Mouse (Mus musculus): ENCODE results near the gene Ccdc69. TPM values are rescaled to one million over a fixed set of nuclear protein-coding genes. Genes with fewer than 3 reads are reported as not detected.
A peak's percentile ranks its signal among the peaks of the same experiment; 100 is the strongest.

Gene Ccdc69
- total and polyA plus RNA-seq, 3 experiments, result 0.31 to 0.42 TPM; not detected in 1

GRCm38 (mm10) chr11:55126663-55127062 lies 48.7 kb upstream of the Ccdc69 start (continued):
- TF ChIP-seq CHD1 (IDR thresholded peaks at IDR 0.05; ENCODE audit: low read depth, low read length) (no peak), CHD2 (IDR thresholded peaks at IDR 0.05; ENCODE audit: low read length) (no peak), GATA1 (IDR thresholded peaks at IDR 0.05; ENCODE audit: low read depth, low read length) (peak; percentile 91), MXI1 (IDR thresholded peaks at IDR 0.05; ENCODE audit: low read depth, low read length) (no peak)

GRCm38 (mm10) chr11:55121430-55121829 lies 43.5 kb upstream of the Ccdc69 start:
- H3K27me3 ChIP-seq (ENCODE audit: control insufficient read depth in 1 of 2, insufficient read depth in 2 of 2, low read length in 2 of 2), result no peaks in the 10 kb centered on the region
- H3K4me1 ChIP-seq (ENCODE audit: control insufficient read depth in 1 of 2, insufficient read depth in 2 of 2, low read length in 2 of 2), result peaks cover 11 to 21% of the 10 kb centered on the region in 2 experiments
- no peaks in the 10 kb centered on the region for H3K9me3 ChIP-seq (replicated peaks; ENCODE audit: insufficient read depth, low read length)
- DNase-seq (ENCODE audit: low read depth, low spot score), result no peak
- H3K79me2 ChIP-seq (ENCODE audit: control insufficient read depth, insufficient read depth, low read length, poor library complexity), result no peaks in the 10 kb centered on the region
- TF ChIP-seq MEF2A (IDR thresholded peaks at IDR 0.05; ENCODE audit: extremely low read depth, insufficient replicate concordance, low read depth, low read length, poor library complexity, severe bottlenecking) (no peak), USF2 (IDR thresholded peaks at IDR 0.05; ENCODE audit: borderline replicate concordance in 1 of 2, insufficient read depth in 1 of 2, low read depth in 1 of 2, low read length in 2 of 2) (no peak), NRF1 (IDR thresholded peaks at IDR 0.05; ENCODE audit: insufficient read depth, low read depth, low read length, poor library complexity, severe bottlenecking) (no peak), USF1 (IDR thresholded peaks at IDR 0.05; ENCODE audit: low read depth, low read length) (no peak)
- H3K9ac ChIP-seq (ENCODE audit: control insufficient read depth, low read depth, low read length, poor library complexity, severe bottlenecking), result no peak overlapping the region
- H3K27ac ChIP-seq (ENCODE audit: control insufficient read depth, low read depth, low read length), result no peak overlapping the region
- peaks cover 0 to 15% of the 10 kb centered on the region in 2 experiments; a peak in 2 of 4 replicates for H3K36me3 ChIP-seq (ENCODE audit: control insufficient read depth in 1 of 2, insufficient read depth in 2 of 2, low read length in 2 of 2)
- H3K4me3 ChIP-seq (ENCODE audit: control insufficient read depth in 1 of 2, insufficient read depth in 1 of 2, low read depth in 2 of 2, low read length in 2 of 2), result no peak overlapping the region

- no peak for DNase-seq (ENCODE audit: low read depth, low spot score)
- TF ChIP-seq CTCF (IDR thresholded peaks at IDR 0.05 in 2 of 3, conservative IDR thresholded peaks at IDR 0.05 in 1 of 3; ENCODE audit: control insufficient read depth in 1 of 3, insufficient read depth in 1 of 3, low read depth in 2 of 3, low read length in 3 of 3, poor library complexity in 1 of 3, severe bottlenecking in 1 of 3), result no peak
- TF ChIP-seq SIN3A (IDR thresholded peaks at IDR 0.05; ENCODE audit: low read length), result no peak
- no peak for TF ChIP-seq POLR2AphosphoS5 (IDR thresholded peaks at IDR 0.05; ENCODE audit: borderline replicate concordance, low read depth, low read length)
- TF ChIP-seq TAL1 (IDR thresholded peaks at IDR 0.05; ENCODE audit: low read length), result no peak
- TF ChIP-seq MYC (IDR thresholded peaks at IDR 0.05; ENCODE audit: low read depth, low read length), result no peak
- no peak for TF ChIP-seq BHLHE40 (IDR thresholded peaks at IDR 0.05; ENCODE audit: borderline replicate concordance, low read depth, low read length)
- TF ChIP-seq HCFC1 (IDR thresholded peaks at IDR 0.05; ENCODE audit: low read depth, low read length), result no peak
- no peak for TF ChIP-seq TCF12 (IDR thresholded peaks at IDR 0.05; ENCODE audit: low read depth, low read length)
- TF ChIP-seq E2F4 (IDR thresholded peaks at IDR 0.05; ENCODE audit: borderline replicate concordance, low read depth, low read length), result no peak
- TF ChIP-seq KAT2A (conservative IDR thresholded peaks at IDR 0.05; ENCODE audit: low read depth, low read length), result no peak
- no peak for TF ChIP-seq ETS1 (IDR thresholded peaks at IDR 0.05; ENCODE audit: low read depth, low read length)
- no peak for TF ChIP-seq POLR2AphosphoS2 (IDR thresholded peaks at IDR 0.05; ENCODE audit: low read length)
- TF ChIP-seq NRF1 (IDR thresholded peaks at IDR 0.05; ENCODE audit: insufficient read depth, low read depth, low read length, poor library complexity, severe bottlenecking), result no peak
- no peak for TF ChIP-seq USF1 (IDR thresholded peaks at IDR 0.05; ENCODE audit: low read depth, low read length)
- no peak for TF ChIP-seq RAD21 (IDR thresholded peaks at IDR 0.05; ENCODE audit: low read depth, low read length)
- no peak for TF ChIP-seq ELF1 (IDR thresholded peaks at IDR 0.05; ENCODE audit: low read depth, low read length)
- no peak for TF ChIP-seq USF2 (IDR thresholded peaks at IDR 0.05; ENCODE audit: borderline replicate concordance in 1 of 2, insufficient read depth in 1 of 2, low read depth in 1 of 2, low read length in 2 of 2)
- TF ChIP-seq ZMIZ1 (IDR thresholded peaks at IDR 0.05; ENCODE audit: low read depth, low read length), result no peak
- TF ChIP-seq ZC3H11A (IDR thresholded peaks at IDR 0.05; ENCODE audit: low read depth, low read length), result no peak
- Histone ChIP-seq H3K27ac (ENCODE audit: control insufficient read depth, low read depth, low read length) (no peak overlapping the region), H3K9me3 (replicated peaks; ENCODE audit: insufficient read depth, low read length) (no peaks in the 10 kb centered on the region), H3K4me1 (ENCODE audit: control insufficient read depth in 1 of 2, insufficient read depth in 2 of 2, low read length in 2 of 2) (peaks cover 7 to 16% of the 10 kb centered on the region in 2 experiments; a peak in 3 of 4 replicates), H3K79me2 (ENCODE audit: control insufficient read depth, insufficient read depth, low read length, poor library complexity) (no peaks in the 10 kb centered on the region), H3K9ac (ENCODE audit: control insufficient read depth, low read depth, low read length, poor library complexity, severe bottlenecking) (no peak overlapping the region), H3K27me3 (ENCODE audit: control insufficient read depth in 1 of 2, insufficient read depth in 2 of 2, low read length in 2 of 2) (no peaks in the 10 kb centered on the region), H3K36me3 (ENCODE audit: control insufficient read depth in 1 of 2, insufficient read depth in 2 of 2, low read length in 2 of 2) (peaks cover 0 to 11% of the 10 kb centered on the region in 2 experiments; a peak in 2 of 4 replicates), H3K4me3 (ENCODE audit: control insufficient read depth in 1 of 2, insufficient read depth in 1 of 2, low read depth in 2 of 2, low read length in 2 of 2) (no peak overlapping the region)
Measured at GRCm38 (mm10) chr11:55120821-55121271, 42.9 kb upstream of the Ccdc69 start.

All from MEL (cell line).